Mouse (Mus musculus): ENCODE results near the gene Spon1.

Spon1 gene

DNA sequence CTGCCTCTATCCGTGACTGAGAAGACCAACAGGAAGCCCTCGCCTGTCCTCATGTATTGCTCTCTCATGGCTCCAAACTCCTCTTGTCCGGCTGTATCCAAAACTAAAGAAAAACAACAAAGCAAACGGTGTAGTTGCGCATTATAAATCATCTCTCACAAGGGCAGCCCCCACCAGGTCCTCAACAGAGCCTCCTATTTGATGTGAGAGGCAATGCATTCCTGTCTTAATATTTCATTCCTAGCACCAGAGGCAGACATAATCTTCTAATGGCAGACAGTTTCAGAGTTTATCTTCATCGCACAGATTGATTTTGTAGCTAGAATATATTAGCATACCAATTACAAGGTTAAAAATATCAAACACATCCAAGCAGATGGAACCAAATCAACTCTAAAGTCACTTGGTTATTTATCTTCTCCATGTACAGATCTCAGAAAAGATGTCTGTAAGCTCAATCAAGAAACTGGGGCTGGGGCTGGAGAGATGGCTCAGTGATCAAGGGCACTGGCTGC lies 293.2 kb downstream of the Spon1 start:
- no peak for DNase-seq (ENCODE audit: low spot score in 2 of 2)

DNA sequence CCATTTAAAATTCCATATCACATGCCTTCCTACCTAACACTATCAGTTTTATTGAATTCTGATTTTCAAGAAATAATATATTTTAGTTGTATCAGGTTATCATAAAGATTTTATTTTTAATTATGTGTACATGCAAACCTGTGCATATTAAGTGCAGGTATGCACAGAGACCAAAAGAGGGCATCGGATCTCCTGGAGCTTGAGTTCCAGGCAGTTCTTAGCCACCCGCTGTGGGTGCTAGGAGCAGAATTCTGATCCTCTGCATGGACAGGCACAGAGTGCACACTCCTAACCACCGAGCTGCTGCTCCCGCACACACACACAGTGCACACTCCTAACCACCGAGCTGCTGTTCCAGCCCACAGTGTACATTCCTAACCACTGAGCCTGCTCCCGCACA lies 294.6 kb downstream of the Spon1 start:
- DNase-seq (ENCODE audit: low spot score in 2 of 2) = no peak

DNA sequence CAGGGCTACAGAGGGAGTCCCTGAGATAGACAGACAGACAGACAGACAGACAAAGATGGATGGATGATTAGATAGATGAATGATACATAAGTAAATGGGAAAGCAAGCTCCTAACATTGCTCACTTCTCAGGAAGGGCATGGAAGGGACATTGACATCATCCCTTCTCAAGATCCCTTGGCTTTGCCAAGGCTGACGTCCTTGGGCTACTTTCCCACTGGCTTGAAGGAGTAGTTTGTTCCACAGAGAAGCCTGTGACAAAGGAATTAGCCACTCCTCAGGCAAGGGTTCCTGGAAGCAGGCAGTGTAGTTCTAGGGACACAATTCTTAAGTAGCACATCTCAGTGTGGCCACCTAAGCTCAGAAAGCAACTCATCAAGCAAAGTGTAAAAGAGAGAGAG lies 296.7 kb downstream of the Spon1 start:
- no peak for DNase-seq (ENCODE audit: low spot score in 2 of 2)

DNA sequence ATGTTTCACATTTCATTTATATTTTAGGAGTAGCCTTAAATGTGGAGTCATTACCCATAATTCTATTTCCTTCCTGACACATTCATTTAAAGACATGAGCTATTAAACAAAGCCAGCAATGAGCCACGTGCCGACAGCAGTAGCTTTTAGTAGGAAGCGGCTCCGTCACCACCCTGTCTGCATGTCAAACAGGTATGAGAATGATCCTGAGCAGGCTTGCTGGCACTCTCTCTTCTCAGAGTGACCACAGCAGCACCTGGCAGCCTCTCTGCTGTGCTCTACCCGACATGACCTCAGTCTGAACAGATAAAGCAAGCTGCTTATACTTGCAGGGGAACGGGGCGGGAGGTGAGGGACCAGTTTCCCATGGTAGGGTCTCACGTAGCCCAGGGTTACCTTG lies 297.7 kb downstream of the Spon1 start:
- no peak for DNase-seq (ENCODE audit: low spot score in 2 of 2)

DNA sequence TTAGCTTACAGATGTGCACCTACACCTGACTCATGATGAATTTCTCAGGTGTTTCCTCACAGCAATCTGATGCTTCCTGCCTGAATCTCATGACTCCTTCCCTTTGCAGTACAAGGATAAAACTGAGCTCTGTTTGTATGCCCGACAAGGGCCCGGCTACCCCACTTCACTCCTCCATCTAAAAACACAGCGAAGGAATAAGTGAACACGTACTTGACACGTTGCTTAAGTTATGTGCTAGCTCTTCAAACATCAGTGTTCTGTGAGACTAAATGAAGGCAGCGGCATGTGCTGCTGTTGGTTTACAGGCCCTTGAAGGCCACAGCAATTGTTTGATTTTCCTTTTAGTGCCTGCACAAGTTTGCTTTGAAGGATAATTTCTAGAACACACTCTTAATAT lies 298.2 kb downstream of the Spon1 start:
- no peak for DNase-seq (ENCODE audit: low spot score in 2 of 2)

DNA sequence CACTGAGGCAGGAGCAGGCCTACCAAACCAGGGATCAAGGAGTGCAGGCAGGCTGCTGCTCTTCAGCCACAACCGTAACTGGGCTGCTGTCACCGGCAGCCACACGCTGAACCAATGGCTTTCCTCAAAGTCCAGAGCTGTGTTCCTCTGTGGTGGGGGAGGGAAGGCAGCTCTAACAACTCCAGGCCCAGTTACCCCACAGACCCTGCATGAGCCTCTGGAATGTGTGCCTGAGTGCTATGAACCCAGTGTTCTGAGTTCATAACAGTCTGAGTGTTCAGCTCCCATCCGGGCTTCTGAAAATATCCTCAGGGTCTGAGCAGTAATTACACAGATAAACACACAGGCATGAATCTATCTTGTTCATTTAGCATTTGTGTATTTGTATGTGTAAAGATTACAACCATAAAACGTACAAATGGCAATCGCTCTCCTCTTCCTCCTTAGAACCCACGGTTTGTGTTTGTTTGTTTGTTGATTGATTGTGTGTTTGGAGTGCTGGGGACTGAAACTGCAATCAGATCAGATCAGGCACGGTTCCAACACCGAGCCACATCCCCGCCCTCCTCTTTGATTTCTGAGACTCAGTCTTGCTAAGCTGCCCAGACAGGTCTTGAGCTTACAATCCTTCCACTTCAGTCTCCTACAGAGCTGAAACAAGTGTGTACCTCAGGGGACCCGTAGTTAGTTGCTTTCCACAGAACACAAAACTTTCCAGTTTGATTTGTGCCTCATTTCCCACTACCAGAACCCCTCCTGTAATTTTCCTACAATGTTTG lies 299.8 kb downstream of the Spon1 start:
- no peak for DNase-seq (ENCODE audit: low spot score in 2 of 2)

DNA sequence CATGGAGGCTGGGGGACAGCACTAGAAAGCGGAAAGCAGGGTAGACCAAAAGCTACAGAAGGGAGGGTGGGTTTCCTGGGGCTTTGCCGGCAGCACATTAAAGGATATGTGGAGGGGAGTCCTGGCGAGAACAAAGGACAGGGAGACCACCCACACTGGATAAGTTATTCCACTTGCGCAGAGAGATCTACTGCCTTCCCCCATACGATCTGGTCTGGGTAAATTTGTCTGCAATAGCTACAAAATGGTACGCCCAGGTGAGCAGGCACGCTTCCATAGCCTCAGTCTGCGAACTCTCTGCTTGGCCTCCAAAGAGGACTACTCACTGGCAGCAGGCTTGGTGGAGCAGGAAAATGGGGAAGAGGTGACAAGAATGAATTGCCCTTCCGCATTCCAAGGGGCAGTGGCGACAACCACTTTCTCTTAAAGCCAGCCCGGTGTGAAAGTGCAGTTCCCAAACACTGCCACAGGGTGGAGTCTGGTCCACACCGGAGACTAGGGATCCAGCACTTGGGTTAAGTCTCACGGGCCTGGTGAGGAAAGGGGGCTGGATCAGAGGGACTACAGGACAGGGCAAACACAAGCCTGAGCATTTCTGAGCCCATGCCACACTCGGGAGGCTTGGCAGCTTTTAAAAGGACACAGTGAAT lies 300.9 kb downstream of the Spon1 start:
- DNase-seq (ENCODE audit: low spot score in 2 of 2) = peak; percentile 57 to 78

DNA sequence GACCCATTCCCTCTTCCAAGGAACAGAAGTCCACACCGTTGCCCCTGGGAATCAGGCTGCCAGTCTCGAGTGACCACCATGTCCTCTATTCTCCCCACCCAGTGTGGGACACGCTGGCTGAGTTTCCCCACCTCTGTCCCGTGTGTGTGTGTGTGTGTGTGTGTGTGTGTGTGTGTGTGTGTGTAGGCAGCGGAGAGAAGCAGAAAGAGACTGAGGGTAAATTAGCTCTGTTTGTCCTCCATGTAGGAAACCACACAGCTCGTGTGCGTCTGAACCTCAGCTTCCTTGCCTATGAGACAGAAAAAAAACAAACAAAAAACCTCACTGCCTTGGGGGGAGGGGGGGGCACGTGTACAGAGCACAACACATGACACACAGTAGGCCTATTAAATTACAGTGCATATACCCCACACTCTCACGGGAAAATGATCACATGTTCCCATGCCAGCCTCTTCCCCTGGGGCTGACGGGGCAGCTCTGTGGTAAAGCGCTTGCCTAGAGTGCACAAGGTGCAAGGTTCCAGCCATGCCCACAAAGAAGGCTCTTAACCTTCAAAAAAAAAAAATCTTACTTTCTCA lies 303.2 kb downstream of the Spon1 start:
- DNase-seq (ENCODE audit: low spot score in 2 of 2) = peak in 1 of 2 experiments; percentile 36

DNA sequence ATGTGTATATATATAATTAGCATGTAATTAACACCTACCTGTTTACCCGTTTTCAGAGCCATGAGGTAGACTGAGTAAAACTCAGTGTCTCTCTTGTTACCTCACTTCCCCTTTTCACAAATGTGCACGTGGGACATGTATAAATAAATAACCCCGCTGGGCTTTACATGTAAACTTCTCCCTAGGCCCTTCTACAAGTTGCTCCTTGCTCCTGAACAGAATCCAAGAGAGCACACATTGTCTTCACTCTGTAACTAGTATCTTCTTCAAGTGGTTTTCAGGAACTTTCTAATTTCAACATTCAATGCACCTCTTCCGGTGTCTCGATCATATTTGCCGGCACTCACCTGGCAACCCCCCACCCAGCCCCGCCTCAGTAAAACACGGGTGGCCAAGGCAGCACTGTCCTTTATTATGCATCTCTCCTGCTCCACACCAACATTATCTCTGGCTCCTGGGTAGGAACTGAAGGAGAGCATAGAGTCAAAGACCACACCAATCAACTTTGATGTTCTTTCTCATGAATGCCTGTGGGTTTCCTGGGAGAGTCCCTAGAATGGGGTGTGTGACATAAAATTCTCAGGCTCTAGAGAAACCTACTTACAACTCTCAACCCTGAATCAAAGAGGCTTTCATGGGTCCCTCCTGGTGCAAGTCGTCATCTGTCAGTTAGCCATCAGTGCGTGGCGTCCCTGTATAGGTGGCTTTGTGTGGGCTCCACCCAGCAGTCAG lies 304.1 kb downstream of the Spon1 start:
- no peak for DNase-seq (ENCODE audit: low spot score in 2 of 2)

DNA sequence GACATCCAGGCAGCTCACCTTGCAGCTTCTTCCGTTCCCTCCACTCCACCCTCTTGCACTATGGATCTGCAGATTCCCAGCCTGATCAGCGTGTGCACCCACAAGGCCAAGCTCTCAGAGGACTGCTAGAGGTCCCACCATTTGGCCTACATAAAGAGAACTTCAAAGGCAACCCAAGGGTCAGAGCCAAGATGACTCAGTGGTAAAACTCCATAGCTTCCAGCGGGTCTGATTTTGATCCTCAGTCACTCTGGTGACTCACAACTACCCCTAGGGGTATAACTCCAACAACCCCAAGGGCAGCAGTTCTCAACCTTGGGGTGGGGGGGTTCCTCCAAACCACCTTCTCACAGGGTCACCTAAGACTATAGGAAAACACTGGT lies 304.7 kb downstream of the Spon1 start:
- DNase-seq (ENCODE audit: low spot score in 2 of 2) = no peak

DNA sequence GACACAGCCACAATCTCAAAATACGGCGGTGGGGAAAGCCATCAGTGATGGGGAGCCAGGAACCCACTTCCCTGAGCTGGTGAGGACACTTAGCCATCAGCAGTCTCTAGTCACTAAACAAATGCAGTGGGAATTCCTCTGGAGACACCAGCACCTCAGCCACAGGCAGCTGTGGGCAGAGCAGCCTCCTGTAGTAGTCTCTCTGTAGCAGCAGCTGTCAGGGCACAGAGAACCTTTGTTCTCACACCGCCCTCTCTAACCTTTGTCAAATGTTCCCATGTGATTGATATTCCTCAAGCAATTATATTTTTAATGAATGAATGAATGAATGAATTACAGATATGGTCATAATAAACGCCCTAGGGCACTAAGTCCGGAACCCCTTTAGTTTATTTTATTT lies 305.6 kb downstream of the Spon1 start:
- no peak for DNase-seq (ENCODE audit: low spot score in 2 of 2)

DNA sequence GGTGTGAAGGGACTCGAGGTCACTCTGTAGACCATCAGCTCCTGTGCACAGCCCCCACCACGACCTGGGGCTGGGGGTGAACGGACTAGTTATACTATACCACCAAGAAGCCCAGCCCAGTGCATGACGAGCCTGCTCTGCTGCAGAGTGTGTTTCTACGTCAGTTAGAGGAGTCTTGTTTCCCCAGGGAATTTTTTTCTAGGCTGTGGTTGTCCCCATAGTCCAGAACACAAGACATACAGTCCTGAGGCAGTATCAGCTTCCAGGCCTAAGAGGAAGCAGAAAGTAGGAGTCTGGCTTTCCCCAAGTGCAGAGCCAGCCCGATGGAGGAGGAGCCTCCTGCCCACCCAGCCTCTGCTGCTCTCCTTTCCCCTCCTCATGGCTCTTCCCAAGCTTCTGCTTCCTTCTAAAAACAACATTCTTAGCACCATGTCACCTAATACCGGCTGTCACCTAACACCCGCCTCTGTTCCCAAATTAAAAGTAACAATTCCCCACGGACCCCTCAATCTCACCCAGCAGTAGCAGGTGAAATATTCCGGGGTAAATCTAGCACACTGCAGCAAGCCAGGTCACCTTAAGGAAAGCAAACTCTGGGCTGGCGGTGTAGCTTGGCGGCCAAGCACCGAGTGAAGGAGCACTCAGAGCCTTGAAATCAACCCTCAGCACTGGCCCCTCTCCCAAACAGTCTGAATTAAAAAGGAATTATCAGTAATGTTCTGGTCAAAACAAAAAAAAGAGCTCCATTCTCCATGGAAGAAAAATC lies 306.2 kb downstream of the Spon1 start:
- DNase-seq (ENCODE audit: low spot score in 2 of 2) = no peak

DNA sequence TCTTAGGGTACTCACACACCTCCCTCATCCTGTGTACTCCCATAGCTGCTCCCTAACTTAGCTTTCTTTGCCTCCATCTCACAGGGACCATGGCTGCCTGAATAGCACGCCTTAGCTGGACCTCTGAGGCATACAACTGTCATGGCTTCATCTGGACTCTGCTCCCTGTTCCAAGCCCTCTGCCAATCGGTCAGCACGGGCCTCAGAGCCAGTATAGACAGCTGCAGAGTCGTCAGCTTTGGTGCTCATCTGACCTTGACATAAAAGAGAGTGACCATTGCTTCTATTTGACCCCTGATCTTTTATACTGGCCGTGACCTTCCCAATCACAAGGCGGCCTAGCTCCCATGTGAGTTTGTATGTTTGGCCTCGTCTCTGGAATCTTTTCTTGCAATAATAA lies 308.3 kb downstream of the Spon1 start:
- no peak for DNase-seq (ENCODE audit: low spot score in 2 of 2)

DNA sequence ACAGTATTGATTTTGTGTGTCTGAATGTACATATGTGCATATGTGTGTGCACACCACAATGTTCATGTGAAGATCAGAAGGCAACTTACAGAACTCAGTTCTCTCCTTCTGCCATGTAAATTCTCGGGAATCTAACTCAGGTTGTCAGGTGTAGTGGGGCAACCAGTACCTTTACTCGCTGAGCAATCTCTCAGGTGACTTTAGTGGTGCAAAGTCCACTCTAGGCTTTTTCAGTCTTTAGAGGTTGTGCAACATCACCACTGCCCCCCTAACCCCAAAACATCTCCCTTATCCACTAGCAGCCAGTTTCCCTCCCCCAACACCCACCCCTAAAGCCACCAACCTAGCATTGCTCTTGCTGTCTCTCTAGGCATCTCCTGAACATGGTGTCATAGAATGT lies 308.8 kb downstream of the Spon1 start:
- no peak for DNase-seq (ENCODE audit: low spot score in 2 of 2)

DNA sequence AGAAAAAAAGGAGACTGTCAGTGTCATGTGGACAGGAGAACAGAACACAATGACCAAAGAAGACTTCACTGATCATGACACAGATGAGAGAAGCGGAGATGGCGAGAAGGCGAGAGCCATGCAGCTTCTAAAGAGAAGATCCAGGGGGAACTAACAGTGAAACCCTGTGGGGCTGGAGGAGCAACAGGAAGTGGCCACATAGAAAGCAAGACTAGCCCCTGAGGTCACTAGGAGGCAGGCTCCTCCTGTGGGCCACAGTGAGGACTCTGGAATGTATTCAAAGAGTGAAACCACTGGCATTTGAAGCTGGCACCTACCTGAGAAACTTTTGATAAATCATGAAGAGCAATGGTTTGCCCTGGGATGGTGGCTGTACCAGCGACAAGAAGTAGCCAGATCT lies 313.5 kb downstream of the Spon1 start:
- no peak for DNase-seq (ENCODE audit: low spot score in 2 of 2)

DNA sequence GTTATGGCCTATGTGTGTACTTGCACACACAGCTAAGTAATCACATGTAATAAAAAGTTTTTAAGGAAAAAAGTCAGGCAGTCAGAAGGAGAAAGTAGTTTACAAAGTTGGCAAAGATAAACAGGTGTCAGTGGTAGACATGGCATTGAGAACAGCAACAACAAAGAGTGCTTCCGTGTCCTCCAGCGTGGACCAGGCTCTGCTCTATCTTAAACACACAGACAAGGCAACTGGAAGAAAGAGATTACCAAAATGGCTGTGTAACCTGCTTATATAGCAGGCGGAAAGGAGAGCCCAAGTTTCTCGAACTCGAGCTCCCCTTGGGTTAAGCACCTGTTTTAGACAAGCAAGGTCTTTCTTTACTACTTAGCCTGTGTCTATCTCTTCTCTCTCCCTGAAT lies 314.5 kb downstream of the Spon1 start:
- no peak for DNase-seq (ENCODE audit: low spot score in 2 of 2)

DNA sequence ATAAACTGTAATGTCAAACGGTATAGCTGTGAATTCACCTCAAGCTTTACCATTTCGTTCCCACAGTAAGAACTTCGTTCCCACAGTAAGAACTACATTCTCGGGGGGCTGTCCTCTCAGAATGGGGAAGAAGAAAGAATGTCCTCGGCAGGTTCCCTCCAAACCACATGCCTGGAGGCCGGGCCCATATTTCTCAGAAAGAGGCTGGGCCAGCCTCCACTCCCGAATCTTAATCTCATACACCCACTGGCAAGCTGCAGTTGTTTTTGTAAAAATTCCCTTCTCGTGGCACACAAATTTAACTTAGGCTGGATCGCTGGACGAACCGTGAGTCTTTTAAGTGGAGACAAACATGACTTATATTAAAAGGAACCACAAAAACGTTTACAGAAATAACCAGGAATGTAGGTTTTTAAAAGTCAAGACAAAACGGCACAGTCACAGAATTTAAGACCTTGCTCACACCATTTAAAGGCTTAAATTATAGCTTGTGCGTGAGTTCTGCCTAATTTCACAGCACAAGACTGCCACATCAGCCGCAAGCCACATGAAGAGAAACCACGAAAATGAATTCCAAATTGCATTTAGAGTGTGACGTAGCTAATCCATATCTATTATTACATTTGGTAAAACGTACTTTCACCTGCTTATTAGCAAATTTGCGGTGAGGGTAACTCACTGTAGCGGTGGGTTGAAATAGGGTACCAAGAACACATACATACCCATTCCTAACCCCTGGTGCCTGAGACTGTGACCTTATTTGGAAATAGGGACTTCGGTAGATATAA lies 316.0 kb downstream of the Spon1 start:
- no peak for DNase-seq (ENCODE audit: low spot score in 2 of 2)

DNA sequence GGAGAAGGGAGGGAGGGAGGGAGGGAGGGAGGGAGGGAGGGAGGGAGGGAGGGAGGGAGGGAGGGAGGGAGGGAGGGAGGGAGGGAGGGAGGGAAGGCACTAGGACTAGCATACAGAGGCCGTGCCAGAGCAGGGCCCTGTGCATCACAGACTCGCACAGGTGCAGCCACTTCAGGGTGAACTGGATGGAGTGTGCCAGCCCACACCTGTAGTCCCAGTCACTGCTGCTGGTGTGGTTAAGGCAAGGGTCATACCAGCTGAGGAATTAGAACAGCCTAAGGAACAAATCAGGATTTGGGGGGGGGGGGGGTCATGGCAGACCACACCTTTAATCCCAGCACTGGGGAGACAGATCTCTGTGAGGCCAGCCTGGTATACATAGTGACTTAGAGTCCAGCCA lies 317.3 kb downstream of the Spon1 start:
- no peak for DNase-seq (ENCODE audit: low spot score in 2 of 2)

DNA sequence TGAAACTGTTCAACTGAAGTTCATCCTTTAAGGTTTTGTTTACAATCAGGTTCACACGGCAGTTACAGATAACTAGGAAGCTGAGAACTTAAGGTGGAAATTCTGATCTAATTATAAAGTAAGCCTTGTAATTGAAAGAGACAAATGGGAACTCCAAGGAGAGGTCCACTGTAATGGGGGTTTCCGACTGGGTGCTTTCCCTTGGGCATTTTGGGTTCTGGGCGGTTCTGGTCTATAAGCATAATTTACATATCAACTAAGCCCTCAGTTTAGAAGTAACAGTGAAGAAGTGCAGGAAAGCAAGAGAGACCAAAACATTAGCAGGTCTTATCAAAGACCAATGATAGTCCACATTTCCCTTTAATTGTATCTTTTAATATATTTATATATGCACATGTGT lies 318.0 kb downstream of the Spon1 start:
- DNase-seq (ENCODE audit: low spot score in 2 of 2) = no peak

DNA sequence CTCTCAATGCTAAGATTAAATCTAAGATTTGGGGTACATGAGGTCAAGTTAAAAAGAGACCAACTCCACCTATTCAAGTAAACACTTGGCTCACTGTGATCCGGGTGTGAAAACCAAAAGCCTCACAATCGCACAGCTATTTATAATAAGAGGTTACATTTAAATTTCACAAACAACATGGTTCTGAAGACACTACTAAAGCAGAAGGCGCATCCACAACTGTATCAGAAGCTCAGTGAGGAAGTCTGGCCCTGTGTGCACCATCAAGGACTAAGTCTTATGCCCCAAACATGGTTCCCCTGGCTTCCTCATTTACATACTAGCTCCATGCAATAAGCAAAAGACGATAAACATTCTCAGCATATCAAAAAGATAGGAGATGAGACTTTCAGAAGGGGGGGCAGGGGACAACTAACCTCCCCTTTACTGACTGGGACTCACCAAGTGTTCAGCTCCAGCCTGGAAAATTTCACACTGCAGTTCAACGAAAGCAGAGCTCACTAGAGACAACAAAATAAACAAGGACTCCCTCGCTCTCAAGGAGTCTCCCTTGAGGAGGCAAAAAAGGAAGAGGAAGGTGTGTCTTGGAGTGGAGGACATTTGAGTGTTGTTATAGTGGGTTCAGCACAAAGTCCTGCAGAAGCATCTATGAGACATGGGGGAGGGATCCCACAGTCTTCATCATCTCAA lies 320.4 kb downstream of the Spon1 start:
- DNase-seq (ENCODE audit: low spot score in 2 of 2) = no peak
